Mouse (Mus musculus) spleen, postnatal 4 days (tissue): ENCODE measurements at regions not wholly inside any gene's neighbourhood (a gene's known extent, or its start where the extent isn't known, plus 50 kb on each side); places are given as distances from the start of the nearest gene placed in this dataset.

ENCODE experiments used
- DNase-seq, 2 experiments: peaks; one replicate each; pipeline ENCODE4 v3.0.0; 2022; ENCODE audit warnings: low spot score in 2 of 2

GRCm38 (mm10) chr13:43724161-43724560 is 60.4 kb upstream of the Cd83 start:
- DNase-seq: no peak

- DNase-seq: peak; percentile 48 to 68
Observed at GRCm38 (mm10) chr13:43725698-43726097, 58.9 kb upstream of the Cd83 start.

GRCm38 (mm10) chr13:43726895-43727341 is 57.7 kb upstream of the Cd83 start:
- DNase-seq: no peak

GRCm38 (mm10) chr13:43729617-43730016 is 55.0 kb upstream of the Cd83 start:
- no peak for DNase-seq

GRCm38 (mm10) chr13:43733061-43733460 is 51.5 kb upstream of the Cd83 start:
- no peak for DNase-seq

- no peak for DNase-seq
Observed at GRCm38 (mm10) chr13:43734641-43735040, 49.9 kb upstream of the Cd83 start.
